Mouse (Mus musculus): Measurements from ENCODE around the gene Zbtb38.

GRCm38 (mm10) chr9:96789906-96790305 is 37.3 kb upstream of the Zbtb38 start:
- no peak for TF ChIP-seq CTCF (IDR thresholded peaks at IDR 0.05; ENCODE audit: insufficient read depth, low read length)
- TF ChIP-seq POLR2A (IDR thresholded peaks at IDR 0.05; ENCODE audit: borderline replicate concordance, extremely low read depth, low read depth, low read length) = no peak

Data from lung, adult 2 months (tissue).